Mouse (Mus musculus) neural tube, embryonic 13.5 days (tissue): ENCODE data around the gene Vps39. TPM values are rescaled to one million over a fixed set of nuclear protein-coding genes. Genes with fewer than 3 reads are reported as not detected.

Experiments used
- ATAC-seq: fragments of 200-750 bp; cut with Nextera tagmentation; 2 replicates; pipeline ENCODE4 v1.8.0; 2017; ENCODE audit warnings: low read depth, mild to moderate bottlenecking, moderate TSS enrichment, moderate library complexity
- H3K27ac ChIP-seq: fragments of 300-500 bp; sonication (generic); replicated peaks from 2 replicates; pipeline ENCODE4 v1.5.1; 2015; ENCODE audit warnings: moderate library complexity, mild to moderate bottlenecking, inconsistent platforms
- H3K27me3 ChIP-seq: fragments of 300-500 bp; sonication (generic); 2 replicates; pipeline ENCODE4 v1.6.1; 2015; ENCODE audit warnings: mild to moderate bottlenecking, inconsistent platforms
- H3K36me3 ChIP-seq: fragments of 300-500 bp; sonication (generic); 2 replicates; pipeline ENCODE4 v1.6.1; 2015; ENCODE audit warnings: mild to moderate bottlenecking, inconsistent platforms
- H3K4me1 ChIP-seq: fragments of 300-500 bp; sonication (generic); replicated peaks from 2 replicates; pipeline ENCODE4 v1.6.1; 2015; ENCODE audit warnings: inconsistent platforms
- H3K4me2 ChIP-seq: fragments of 300-500 bp; sonication (generic); 2 replicates; pipeline ENCODE4 v1.6.1; 2015; ENCODE audit warnings: inconsistent platforms, mild to moderate bottlenecking, moderate library complexity
- H3K4me3 ChIP-seq: fragments of 300-500 bp; sonication (generic); 2 replicates; pipeline ENCODE4 v1.5.1; 2015; ENCODE audit warnings: mild to moderate bottlenecking, inconsistent platforms
- H3K9ac ChIP-seq: fragments of 300-500 bp; sonication (generic); 2 replicates; pipeline ENCODE4 v1.6.1; 2015; ENCODE audit warnings: moderate library complexity, mild to moderate bottlenecking, inconsistent platforms
- H3K9me3 ChIP-seq: fragments of 300-500 bp; sonication (generic); 2 replicates; pipeline ENCODE4 v1.6.1; 2016; ENCODE audit warnings: inconsistent platforms
- WGBS: fragments of 180-500 bp; shearing (Covaris S2); methylation state at CpG from one replicate; pipeline ENCODE4 v1.1.7; 2015; 5-methylcytosine and 5-hydroxymethylcytosine counted together
- polyA plus RNA-seq: library from polyadenylated mRNA; unstranded; fragments of >200 nt; fragmentation: Nextera tagmentation; extraction: Ambion mirVana; gene quantifications from 2 replicates; pipeline ENCODE4 v1.2.1, GENCODE M21; 2015

Gene Vps39
- polyA plus RNA-seq, 1 experiment from 2014 or later = 42.4 TPM

- H3K9ac ChIP-seq = no peak within 1 kb of the TSS
- ATAC-seq = no peak
- no peaks in the 10 kb centered on the region for H3K9me3 ChIP-seq
- H3K27me3 ChIP-seq = no peaks in the 10 kb centered on the region
- no peak within 1 kb of the TSS for H3K4me3 ChIP-seq
- 82% methylated on average over 5 of the region's 5 CpGs for WGBS
- H3K4me1 ChIP-seq = no peaks in the 10 kb centered on the region
- H3K27ac ChIP-seq = no peak within 1 kb of the TSS
- H3K4me2 ChIP-seq = no peak within 1 kb of the TSS
- H3K36me3 ChIP-seq = no peaks in the 10 kb centered on the region
These were observed 63.9 kb downstream of the Vps39 start, which contains the start of gene Pla2g4d for GRCm38 (mm10) chr2:120288995-120289394. Gene Pla2g4d, minus strand, starts transcription at chr2:120289197.

- Histone ChIP-seq H3K4me1 (no peaks in the 10 kb centered on the region), H3K36me3 (no peaks in the 10 kb centered on the region), H3K4me3 (no peak overlapping the region), H3K27me3 (no peaks in the 10 kb centered on the region), H3K27ac (no peak overlapping the region), H3K4me2 (no peak overlapping the region), H3K9ac (no peak overlapping the region), H3K9me3 (no peaks in the 10 kb centered on the region)
- 91% methylated on average over 3 of the region's 3 CpGs for WGBS
- ATAC-seq = no peak
These were observed 64.5 kb downstream of the Vps39 start for GRCm38 (mm10) chr2:120288401-120288800.

GRCm38 (mm10) chr2:120285639-120286038, 67.3 kb downstream of the Vps39 start:
- Histone ChIP-seq H3K36me3 (no peaks in the 10 kb centered on the region), H3K9me3 (no peaks in the 10 kb centered on the region), H3K9ac (no peak overlapping the region), H3K4me3 (no peak overlapping the region), H3K27ac (no peak overlapping the region), H3K27me3 (no peaks in the 10 kb centered on the region), H3K4me2 (no peak overlapping the region), H3K4me1 (no peaks in the 10 kb centered on the region)
- ATAC-seq = no peak
- 72% methylated on average over 4 of the region's 4 CpGs for WGBS

- H3K9ac ChIP-seq = no peak overlapping the region
- H3K27ac ChIP-seq = no peak overlapping the region
- ATAC-seq = no peak
- H3K36me3 ChIP-seq = no peaks in the 10 kb centered on the region
- H3K4me2 ChIP-seq = no peak overlapping the region
- H3K4me3 ChIP-seq = no peak overlapping the region
- no peaks in the 10 kb centered on the region for H3K27me3 ChIP-seq
- no peaks in the 10 kb centered on the region for H3K4me1 ChIP-seq
- H3K9me3 ChIP-seq = no peaks in the 10 kb centered on the region
These were observed 68.2 kb downstream of the Vps39 start for GRCm38 (mm10) chr2:120284705-120285104.

- no peak overlapping the region for H3K9ac ChIP-seq
- H3K4me2 ChIP-seq = no peak overlapping the region
- no peak for ATAC-seq
- no peak overlapping the region for H3K27ac ChIP-seq
- no peak overlapping the region for H3K4me3 ChIP-seq
- no peaks in the 10 kb centered on the region for H3K36me3 ChIP-seq
- 84% methylated on average over 5 of the region's 5 CpGs for WGBS
- no peaks in the 10 kb centered on the region for H3K4me1 ChIP-seq
- no peaks in the 10 kb centered on the region for H3K9me3 ChIP-seq
- H3K27me3 ChIP-seq = no peaks in the 10 kb centered on the region
These were observed 68.8 kb downstream of the Vps39 start for GRCm38 (mm10) chr2:120284094-120284493.

- no peak overlapping the region for H3K27ac ChIP-seq
- H3K27me3 ChIP-seq = no peaks in the 10 kb centered on the region
- 65% methylated on average over 6 of the region's 6 CpGs for WGBS
- H3K36me3 ChIP-seq = no peaks in the 10 kb centered on the region
- H3K4me1 ChIP-seq = no peaks in the 10 kb centered on the region
- H3K9me3 ChIP-seq = no peaks in the 10 kb centered on the region
- H3K4me2 ChIP-seq = no peak overlapping the region
- ATAC-seq = no peak
- H3K4me3 ChIP-seq = no peak overlapping the region
- no peak overlapping the region for H3K9ac ChIP-seq
These were observed 69.4 kb downstream of the Vps39 start for GRCm38 (mm10) chr2:120283550-120283949.

- 52% methylated on average over 3 of the region's 3 CpGs for WGBS
- ATAC-seq = no peak
- no peaks in the 10 kb centered on the region for H3K27me3 ChIP-seq
These were observed 71.7 kb downstream of the Vps39 start for GRCm38 (mm10) chr2:120281221-120281620.

GRCm38 (mm10) chr2:120279961-120280360, 73.0 kb downstream of the Vps39 start:
- Histone ChIP-seq H3K4me2 (no peak overlapping the region), H3K27me3 (no peaks in the 10 kb centered on the region), H3K4me1 (no peaks in the 10 kb centered on the region), H3K4me3 (no peak overlapping the region), H3K9me3 (no peaks in the 10 kb centered on the region), H3K36me3 (no peaks in the 10 kb centered on the region), H3K27ac (no peak overlapping the region), H3K9ac (no peak overlapping the region)
- no peak for ATAC-seq
- 17% methylated on average over 8 of the region's 8 CpGs for WGBS

More at GRCm38 (mm10) chr2:120281221-120281620, 71.7 kb downstream of the Vps39 start:
- no peak overlapping the region for H3K9ac ChIP-seq
- H3K4me3 ChIP-seq = no peak overlapping the region
- no peaks in the 10 kb centered on the region for H3K4me1 ChIP-seq
- no peaks in the 10 kb centered on the region for H3K9me3 ChIP-seq
- H3K36me3 ChIP-seq = no peaks in the 10 kb centered on the region
- H3K4me2 ChIP-seq = no peak overlapping the region
- no peak overlapping the region for H3K27ac ChIP-seq

- ATAC-seq = no peak
- Histone ChIP-seq H3K36me3 (no peaks in the 10 kb centered on the region), H3K4me2 (no peak overlapping the region), H3K4me1 (no peaks in the 10 kb centered on the region), H3K9me3 (no peaks in the 10 kb centered on the region), H3K27me3 (no peaks in the 10 kb centered on the region), H3K4me3 (no peak overlapping the region), H3K27ac (no peak overlapping the region), H3K9ac (no peak overlapping the region)
- WGBS = 76% methylated on average over 4 of the region's 4 CpGs
These were observed 76.0 kb downstream of the Vps39 start for GRCm38 (mm10) chr2:120276951-120277350.

GRCm38 (mm10) chr2:120268635-120269034, 84.3 kb downstream of the Vps39 start:
- 0 out of 2 replicates have a peak, but pooled peaks cover 3% of the 10 kb centered on the region for H3K4me1 ChIP-seq

More at GRCm38 (mm10) chr2:120268635-120269034, 84.3 kb downstream of the Vps39 start:
- H3K27ac ChIP-seq = no peak overlapping the region
- no peak for ATAC-seq
- no peaks in the 10 kb centered on the region for H3K9me3 ChIP-seq
- H3K4me2 ChIP-seq = peak overlapping the region; percentile 25; the same call in 1 of the 2 replicates
- no peaks in the 10 kb centered on the region for H3K36me3 ChIP-seq
- H3K4me3 ChIP-seq = no peak overlapping the region
- no peaks in the 10 kb centered on the region for H3K27me3 ChIP-seq
- 4% methylated on average over 9 of the region's 9 CpGs for WGBS
- H3K9ac ChIP-seq = 0 out of 2 replicates have a peak overlapping the region, but pooled peaks have one; percentile 13

Other genes starting within 250 kb of the Vps39 start
- gene Ehd4, start 198.5 kb downstream of the Vps39 start, polyA plus RNA-seq = 15.1 and 15.7 TPM in 2 replicates
- gene Pla2g4e, start 107.8 kb downstream of the Vps39 start, polyA plus RNA-seq = 1.1 and 1.3 TPM in 2 replicates
- gene Pla2g4d, start 63.9 kb downstream of the Vps39 start, polyA plus RNA-seq = 0.06 TPM in 1 of 2 replicates, not detected in the other
- not detected in 2 replicates for gene Pla2g4f, start 39.0 kb downstream of the Vps39 start, polyA plus RNA-seq
- 8.2 and 8.4 TPM in 2 replicates for gene Ganc, start 50.8 kb upstream of the Vps39 start, polyA plus RNA-seq
- gene Tmem87a, start 51.0 kb upstream of the Vps39 start, polyA plus RNA-seq = 7.2 and 9.6 TPM in 2 replicates
- gene Capn3, start 102.9 kb upstream of the Vps39 start, polyA plus RNA-seq = 1.0 and 1.1 TPM in 2 replicates
- gene Zfp106, start 210.7 kb upstream of the Vps39 start, polyA plus RNA-seq = 37.3 and 40.9 TPM in 2 replicates
- gene Snap23, start 214.5 kb upstream of the Vps39 start, polyA plus RNA-seq = 21.6 and 26.1 TPM in 2 replicates